Mouse (Mus musculus) heart, adult 2 months (tissue): ENCODE data around the gene Cbfb. TPM values are rescaled to one million over a fixed set of nuclear protein-coding genes. Genes with fewer than 3 reads are reported as not detected.

ENCODE experiments used
- DNase-seq, 2 experiments: peaks; one replicate each; pipeline ENCODE4 v3.0.0; 2021
- H3K27ac ChIP-seq: fragments of 200-600 bp; 2 replicates; pipeline ENCODE4 v1.8.1; 2022
- H3K27me3 ChIP-seq: fragments of 200-500 bp; 2 replicates; pipeline ENCODE4 v1.6.1; 2012; ENCODE audit warnings: mild to moderate bottlenecking, low read length, inconsistent platforms, mixed read lengths; ENCODE audit not compliant: control insufficient read depth, insufficient read depth
- H3K36me3 ChIP-seq: fragments of 200-500 bp; 2 replicates; pipeline ENCODE4 v1.6.1; 2012; ENCODE audit warnings: low read length, inconsistent platforms; ENCODE audit not compliant: control insufficient read depth, insufficient read depth
- H3K4me1 ChIP-seq: fragments of 200-500 bp; 2 replicates; pipeline ENCODE4 v1.6.1; 2011; ENCODE audit warnings: low read length; ENCODE audit not compliant: control insufficient read depth, insufficient read depth
- H3K4me3 ChIP-seq: fragments of 200-600 bp; 2 replicates; pipeline ENCODE4 v1.8.1; 2022
- H3K79me2 ChIP-seq: fragments of 200-500 bp; replicated peaks from 2 replicates; pipeline ENCODE4 v1.6.1; 2012; ENCODE audit warnings: mild to moderate bottlenecking, inconsistent platforms, low read length, moderate library complexity, mixed read lengths; ENCODE audit not compliant: control insufficient read depth, insufficient read depth
- H3K9ac ChIP-seq: fragments of 200-500 bp; 2 replicates; pipeline ENCODE4 v1.6.1; 2012; ENCODE audit warnings: low read depth, mild to moderate bottlenecking, control low read depth, inconsistent platforms, low read length, mixed read lengths
- CTCF ChIP-seq: fragments of 200-600 bp; IDR thresholded peaks from 2 replicates; pipeline ENCODE4 v1.8.1; 2022; ENCODE audit warnings: antibody characterized with exemption, mild to moderate bottlenecking, moderate library complexity
- EP300 ChIP-seq: fragments of 200-500 bp; IDR thresholded peaks from 2 replicates; pipeline ENCODE4 v1.6.1; 2011; ENCODE audit warnings: low read depth, low read length, control low read depth; ENCODE audit not compliant: insufficient read depth
- POLR2A ChIP-seq: fragments of 200-500 bp; IDR thresholded peaks from 2 replicates; pipeline ENCODE4 v1.6.1; 2011; ENCODE audit warnings: mild to moderate bottlenecking, low read depth, low read length, control low read depth; ENCODE audit not compliant: insufficient read depth
- WGBS: fragments of 180-500 bp; shearing (Covaris S2); methylation state at CpG from one replicate; pipeline ENCODE4 v1.1.7; 2018; 5-methylcytosine and 5-hydroxymethylcytosine counted together
- intact Hi-C: fragments of 180-260 bp; cut with DNase I; formaldehyde crosslinking; loops from one replicate; pipeline ENCODE4 v1.15.1; 2025
- polyA plus RNA-seq: library from polyadenylated mRNA; depleted of rRNA; stranded (reverse); fragments of >200 nt; gene quantifications from 2 replicates; pipeline ENCODE4 v1.2.3, GENCODE M21; 2012
- total RNA-seq, 2 experiments: library from RNA; stranded (reverse); gene quantifications; 2 replicates each; pipeline ENCODE4 v1.2.3; 2021

Gene Cbfb
- total and polyA plus RNA-seq, 3 experiments: 6.4 to 23.8 (median 23.1) TPM

DNA sequence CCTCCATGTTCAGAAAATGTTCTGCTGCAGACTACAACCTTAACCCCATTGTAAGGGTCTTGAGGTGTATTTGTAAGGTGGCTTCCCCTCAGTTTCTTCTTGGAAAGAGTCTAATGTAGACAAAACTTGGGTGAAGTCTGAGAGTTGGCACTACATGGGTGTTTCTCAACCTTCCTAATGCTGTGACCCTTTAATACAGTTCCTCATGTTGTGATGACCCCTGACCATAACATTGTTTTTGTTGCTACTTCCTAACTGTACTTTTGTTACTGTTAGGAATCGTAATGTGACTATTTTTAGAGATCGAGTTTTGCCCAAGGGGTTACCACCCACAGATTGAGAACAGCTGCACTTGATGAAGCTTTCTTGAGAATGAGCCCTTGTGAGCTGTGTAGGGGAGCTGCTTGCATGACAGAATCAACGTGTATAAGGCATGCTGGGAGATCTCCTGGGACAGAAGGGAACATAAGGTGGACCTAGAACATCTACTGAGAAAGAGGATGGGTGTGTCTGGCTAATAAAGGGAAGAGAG, 9.3 kb upstream of the Cbfb start:
- Histone ChIP-seq H3K27ac (no peak overlapping the region), H3K27me3 (no peaks in the 10 kb centered on the region)
- intact Hi-C loops: loop anchor here (2.0 kb wide), 1 partner anchor 58 kb away; no protein-coding TSS in a partner anchor

GRCm38 (mm10) chr8:105164272-105164902, 6.1 kb upstream of the Cbfb start:
- Histone ChIP-seq H3K9ac (no peak overlapping the region), H3K4me3 (no peak overlapping the region), H3K36me3 (no peaks in the 10 kb centered on the region), H3K79me2 (no peaks in the 10 kb centered on the region), H3K4me1 (peaks cover 2% of the 10 kb centered on the region), H3K27ac (no peak overlapping the region), H3K27me3 (no peaks in the 10 kb centered on the region)
- DNase-seq: no peak
- intact Hi-C loops: no loop called here
- TF ChIP-seq EP300: no peak
- no peak for TF ChIP-seq POLR2A
- TF ChIP-seq CTCF: no peak
- 32% methylated on average over 6 of the region's 6 CpGs for WGBS

More for the DNA sequence above, 9.3 kb upstream of the Cbfb start:
- TF ChIP-seq EP300: no peak
- TF ChIP-seq POLR2A: no peak
- no peak for TF ChIP-seq CTCF
- 15% methylated on average over 3 of the region's 3 CpGs for WGBS
- H3K79me2 ChIP-seq: no peaks in the 10 kb centered on the region
- H3K4me3 ChIP-seq: no peak overlapping the region
- H3K9ac ChIP-seq: no peak overlapping the region
- peaks cover 2% of the 10 kb centered on the region for H3K4me1 ChIP-seq
- H3K36me3 ChIP-seq: no peaks in the 10 kb centered on the region
- no peak for DNase-seq

DNA sequence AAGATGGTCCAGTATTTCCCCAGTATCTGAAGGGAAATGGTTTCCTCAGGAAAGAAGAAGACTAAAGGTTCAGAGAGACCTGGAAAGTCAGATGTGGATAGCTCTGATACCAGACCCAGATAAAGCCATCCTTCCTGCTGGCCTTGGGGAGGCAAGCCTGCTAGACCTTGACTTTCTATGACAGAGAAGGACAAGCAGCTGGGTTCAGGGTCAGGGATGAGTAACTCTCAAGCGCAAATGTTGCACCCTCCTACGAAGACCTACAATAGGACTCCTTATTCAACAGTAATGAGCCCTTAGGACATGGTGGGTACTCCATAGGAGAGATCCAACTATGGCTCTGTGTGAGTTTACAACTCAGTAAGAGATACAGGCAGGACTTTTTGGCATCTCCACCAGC, 5.3 kb upstream of the Cbfb start:
- TF ChIP-seq EP300 (no peak), CTCF (no peak), POLR2A (no peak)
- Histone ChIP-seq H3K36me3 (no peaks in the 10 kb centered on the region), H3K4me1 (peaks cover 2% of the 10 kb centered on the region), H3K27me3 (no peaks in the 10 kb centered on the region), H3K79me2 (no peaks in the 10 kb centered on the region), H3K4me3 (no peak overlapping the region), H3K9ac (no peak overlapping the region), H3K27ac (no peak overlapping the region)
- intact Hi-C loops: no loop called here
- 68% methylated on average over 2 of the region's 2 CpGs for WGBS
- DNase-seq: no peak

DNA sequence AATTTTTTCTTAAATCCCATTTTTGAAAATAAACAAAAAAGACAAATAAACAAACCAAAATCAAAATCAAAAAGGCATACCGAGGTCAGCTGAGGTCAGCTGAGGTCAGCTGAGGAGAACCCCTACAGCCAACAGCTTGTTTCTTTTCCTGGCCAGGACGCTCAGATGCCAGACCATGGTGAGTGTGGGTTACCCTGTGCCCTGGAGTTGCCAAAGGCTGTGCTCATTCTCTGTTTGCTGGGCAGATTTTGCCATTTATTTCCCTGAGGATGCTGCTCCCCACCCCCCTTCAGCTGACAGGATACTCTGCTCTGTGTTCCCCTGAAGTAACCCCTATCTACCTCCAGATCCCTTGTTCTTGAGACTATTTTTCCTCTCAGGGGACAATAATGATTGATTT, 3.4 kb upstream of the Cbfb start:
- intact Hi-C loops: no loop called here
- Histone ChIP-seq H3K79me2 (no peaks in the 10 kb centered on the region), H3K27me3 (no peaks in the 10 kb centered on the region), H3K36me3 (peaks cover 3% of the 10 kb centered on the region), H3K27ac (no peak overlapping the region), H3K9ac (no peak overlapping the region), H3K4me3 (no peak overlapping the region), H3K4me1 (no peaks in the 10 kb centered on the region)
- no peak for TF ChIP-seq EP300
- 61% methylated on average over 2 of the region's 2 CpGs for WGBS
- no peak for DNase-seq

DNA sequence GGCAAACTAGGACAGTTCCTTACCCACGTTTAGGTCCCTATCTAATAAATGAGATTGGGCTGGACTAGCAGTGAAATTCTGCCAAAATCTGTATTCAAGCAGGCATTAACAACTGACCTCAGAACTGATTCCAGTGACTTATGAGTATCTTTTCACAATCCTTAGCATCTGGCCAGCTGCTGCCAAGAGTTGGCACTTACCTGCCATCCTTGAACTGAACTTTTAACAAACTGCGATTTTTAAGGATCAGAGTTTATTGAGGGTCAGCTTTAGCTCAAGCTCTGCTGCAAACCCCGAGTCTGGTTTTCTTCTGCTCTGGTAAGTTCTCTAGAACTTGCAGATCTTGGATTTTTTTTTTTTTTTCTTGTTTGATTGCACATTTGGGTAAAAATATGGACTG, 892 bp upstream of the Cbfb start:
- H3K27ac ChIP-seq: peak overlapping the region; percentile 94; the same call in 1 of the 2 replicates
- no peaks in the 10 kb centered on the region for H3K79me2 ChIP-seq
- peaks cover 1% of the 10 kb centered on the region; the same call in 1 of the 2 replicates for H3K4me1 ChIP-seq
- DNase-seq: no peak
- no peak overlapping the region for H3K9ac ChIP-seq
- H3K36me3 ChIP-seq: peaks cover 7% of the 10 kb centered on the region
- intact Hi-C loops: no loop called here
- WGBS: 55% methylated on average over 3 of the region's 3 CpGs
- H3K4me3 ChIP-seq: no peak overlapping the region; the same call in 1 of the 2 replicates
- TF ChIP-seq EP300: no peak
- TF ChIP-seq CTCF: no peak
- TF ChIP-seq POLR2A: no peak
- H3K27me3 ChIP-seq: no peaks in the 10 kb centered on the region

DNA sequence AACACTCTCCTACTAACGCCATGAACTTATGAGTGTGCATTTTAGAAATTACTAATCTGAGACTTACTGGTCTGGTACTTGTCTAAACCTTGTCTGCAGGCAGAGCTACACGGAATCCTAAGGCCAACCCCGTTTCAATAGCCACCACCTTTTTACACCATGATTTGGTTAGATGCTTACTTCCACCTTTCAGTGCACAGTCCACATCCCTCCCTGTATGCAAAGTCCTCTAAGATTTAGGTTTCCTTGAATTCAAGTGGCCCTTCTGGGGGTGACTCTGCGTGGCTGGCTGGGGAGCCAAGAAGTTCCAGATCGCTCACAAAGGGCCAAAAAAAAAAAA, 463 bp upstream of the Cbfb start:
- intact Hi-C loops: loop anchor here (2.0 kb wide), 2 partner anchors 31 to 55 kb away; partner anchors contain the start of gene D230025D16Rik

More for the DNA sequence above, 463 bp upstream of the Cbfb start:
- peak overlapping the region; percentile 94 for H3K27ac ChIP-seq
- no peak for DNase-seq
- peaks cover 1% of the 10 kb centered on the region; the same call in 1 of the 2 replicates for H3K4me1 ChIP-seq
- H3K36me3 ChIP-seq: peaks cover 7% of the 10 kb centered on the region
- no peak for TF ChIP-seq POLR2A
- no peaks in the 10 kb centered on the region for H3K79me2 ChIP-seq
- peak overlapping the region; percentile 83 for H3K9ac ChIP-seq
- 2% methylated on average over 5 of the region's 5 CpGs for WGBS
- no peaks in the 10 kb centered on the region for H3K27me3 ChIP-seq
- peak overlapping the region; percentile 93 for H3K4me3 ChIP-seq
